Mouse (Mus musculus) left cerebral cortex, adult 2 months (tissue): ENCODE data around the gene Cep250. TPM values are rescaled to one million over a fixed set of nuclear protein-coding genes. Genes with fewer than 3 reads are reported as not detected.
A peak's percentile ranks its signal among the peaks of the same experiment; 100 is the strongest.
"Not testable (repeated sequence)": the region's sequence is repeated elsewhere in the genome, so short reads cannot be mapped to it uniquely, and the experiment has no call there.

Source experiments
- DNase-seq, 2 experiments: peaks; one replicate each; pipeline ENCODE4 v3.0.0; 2021 to 2022; ENCODE audit warnings: low spot score in 2 of 2, mixed read lengths in 1 of 2; ENCODE audit errors: extremely low spot score in 1 of 2
- H3K27ac ChIP-seq: fragments of 200-600 bp; 2 replicates; pipeline ENCODE4 v1.8.1; 2022
- H3K4me3 ChIP-seq: fragments of 200-600 bp; 2 replicates; pipeline ENCODE4 v1.8.1; 2022
- CTCF ChIP-seq: fragments of 200-600 bp; IDR thresholded peaks from 2 replicates; pipeline ENCODE4 v1.8.1; 2022; ENCODE audit warnings: antibody characterized with exemption, mild to moderate bottlenecking, moderate library complexity
- intact Hi-C: fragments of 180-260 bp; cut with DNase I; formaldehyde crosslinking; loops from one replicate; pipeline ENCODE4 v1.15.1; 2025
- long read RNA-seq, 2 experiments: library from polyadenylated mRNA; stranded (forward); transcript quantifications; one replicate each; pipeline ENCODE4 v2.0.0; 2021; ENCODE audit warnings: borderline mapping rate in 2 of 2
- total RNA-seq, 2 experiments: library from RNA; stranded (reverse); gene quantifications; 2 replicates each; pipeline ENCODE4 v1.2.3; 2021

Gene Cep250
- total RNA-seq: 10 to 100 TPM; 19.5 to 19.9 TPM
- long read RNA-seq, experiment 1, full-length matches to known transcripts: 1 of 22 reads
- long read RNA-seq, experiment 1, partial matches to known transcripts: 9 of 22 reads
- long read RNA-seq, experiment 1, other reads (novel, unspliced or antisense): 12 of 22 reads
- long read RNA-seq, experiment 2, partial matches to known transcripts: 7 of 19 reads
- long read RNA-seq, experiment 2, other reads (novel, unspliced or antisense): 12 of 19 reads

- peak; percentile 85 to 86 for DNase-seq
- Histone ChIP-seq H3K27ac (peak within 1 kb of the TSS; percentile 99), H3K4me3 (peak within 1 kb of the TSS; percentile 74)
- intact Hi-C loops: no loop called here
- no peak; the same call in 1 of the 2 replicates for TF ChIP-seq CTCF
Measured at GRCm38 (mm10) chr2:155956134-155957059, at the start of gene Cep250. Gene Cep250 (plus strand): TSS chr2:155956458.

GRCm38 (mm10) chr2:155914684-155915083 is 41.6 kb upstream of the Cep250 start:
- no peak for DNase-seq
- no peak for TF ChIP-seq CTCF
- Histone ChIP-seq H3K27ac (no peak overlapping the region), H3K4me3 (no peak overlapping the region)
- intact Hi-C loops: no loop called here

GRCm38 (mm10) chr2:155923143-155923542 is 33.1 kb upstream of the Cep250 start:
- no peak overlapping the region for H3K4me3 ChIP-seq
- H3K27ac ChIP-seq: no peak overlapping the region
- intact Hi-C loops: no loop called here
- TF ChIP-seq CTCF: no peak
- no peak for DNase-seq

- DNase-seq, H3K27ac ChIP-seq, intact Hi-C loops, H3K4me3 ChIP-seq: not testable (repeated sequence)
Measured at GRCm38 (mm10) chr2:155925213-155925612, 31.0 kb upstream of the Cep250 start.

- peak overlapping the region; percentile 74 for H3K4me3 ChIP-seq
- no peak overlapping the region; the same call in 1 of the 2 replicates for H3K27ac ChIP-seq
- TF ChIP-seq CTCF: no peak
- intact Hi-C loops: no loop called here
- no peak for DNase-seq
Measured at GRCm38 (mm10) chr2:155928711-155929345, 27.4 kb upstream of the Cep250 start.

GRCm38 (mm10) chr2:155929531-155930442 is 26.5 kb upstream of the Cep250 start, which contains the start of gene Uqcc1:
Gene Uqcc1 (minus strand): TSS chr2:155930310.
- peak within 1 kb of the TSS; percentile 90 for H3K27ac ChIP-seq
- H3K4me3 ChIP-seq: peak within 1 kb of the TSS; percentile 74
- DNase-seq: peak; percentile 92 to 94
- no peak for TF ChIP-seq CTCF
- intact Hi-C loops: loop anchor here (1.0 kb wide), 1 partner anchor 48 kb away; no protein-coding TSS in a partner anchor

- intact Hi-C loops: no loop called here
- Histone ChIP-seq H3K4me3 (no peak overlapping the region), H3K27ac (no peak overlapping the region)
- DNase-seq: no peak
- no peak for TF ChIP-seq CTCF
Measured at GRCm38 (mm10) chr2:155939897-155940529, 16.2 kb upstream of the Cep250 start.

GRCm38 (mm10) chr2:155940681-155941080 is 15.6 kb upstream of the Cep250 start, which contains the start of gene Gm15557:
Gene Gm15557 (plus strand): TSS chr2:155940728.
- H3K4me3 ChIP-seq: no peak within 1 kb of the TSS
- no peak for DNase-seq
- H3K27ac ChIP-seq: no peak within 1 kb of the TSS
- no peak for TF ChIP-seq CTCF
- intact Hi-C loops: no loop called here

GRCm38 (mm10) chr2:155941697-155942442 is 14.4 kb upstream of the Cep250 start:
- DNase-seq: no peak
- intact Hi-C loops: no loop called here
- no peak for TF ChIP-seq CTCF
- no peak overlapping the region for H3K4me3 ChIP-seq
- H3K27ac ChIP-seq: no peak overlapping the region

GRCm38 (mm10) chr2:155943463-155943862 is 12.8 kb upstream of the Cep250 start:
- H3K4me3 ChIP-seq: no peak overlapping the region
- no peak for DNase-seq
- no peak overlapping the region for H3K27ac ChIP-seq
- intact Hi-C loops: no loop called here
- TF ChIP-seq CTCF: no peak
